Mouse (Mus musculus) thymus, postnatal 10 days (tissue): ENCODE data around the gene Tsen2.

ENCODE experiments used
- DNase-seq, 2 experiments: peaks; one replicate each; pipeline ENCODE4 v3.0.0; 2021; ENCODE audit warnings: low spot score in 2 of 2

Tsen2 gene

DNA sequence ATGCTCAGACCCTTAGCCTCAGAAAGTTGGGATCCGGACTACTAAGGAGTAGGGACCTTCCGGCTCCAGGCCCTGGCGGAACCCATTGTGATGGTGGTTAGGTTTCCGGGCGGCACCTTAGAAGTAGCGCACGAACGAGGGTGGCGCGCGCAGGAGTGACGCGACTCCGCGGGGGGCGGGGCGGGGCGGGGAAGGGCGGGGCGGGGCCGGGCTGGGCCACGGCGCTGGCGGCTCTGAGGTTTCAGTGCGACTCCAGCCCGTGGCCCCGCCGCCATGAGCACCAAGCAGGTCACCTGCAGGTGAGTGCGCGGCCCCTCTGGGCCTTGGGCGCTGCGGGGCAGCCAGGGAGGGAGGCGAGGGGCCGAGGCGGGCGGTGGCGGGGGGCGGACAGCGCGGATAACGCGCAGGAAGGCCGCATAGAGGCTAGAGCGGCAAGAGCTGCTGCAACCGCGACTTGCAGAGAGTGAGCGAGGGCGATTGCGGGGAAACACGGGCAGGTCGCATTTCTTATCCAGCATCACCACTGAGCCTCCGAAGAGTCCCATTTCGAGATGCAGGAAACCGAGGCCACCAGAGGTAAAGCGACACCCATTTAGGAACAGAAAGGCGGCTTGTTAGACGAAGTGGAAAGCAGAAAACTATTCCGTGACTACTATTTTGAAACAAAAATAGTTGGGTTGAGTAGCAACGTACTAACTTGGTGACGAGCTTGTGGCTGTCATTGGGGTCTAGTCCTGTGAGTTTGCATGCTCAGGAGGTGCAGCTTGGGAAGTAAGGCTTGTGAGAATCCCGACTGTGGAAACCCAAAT is 57.5 kb downstream of the Tsen2 start, which contains the start of gene Mkrn2:
TSS of gene Mkrn2 (plus strand) at position 188 of the 809 bp plus-strand sequence.
- peak; percentile 80 to 88 for DNase-seq

DNA sequence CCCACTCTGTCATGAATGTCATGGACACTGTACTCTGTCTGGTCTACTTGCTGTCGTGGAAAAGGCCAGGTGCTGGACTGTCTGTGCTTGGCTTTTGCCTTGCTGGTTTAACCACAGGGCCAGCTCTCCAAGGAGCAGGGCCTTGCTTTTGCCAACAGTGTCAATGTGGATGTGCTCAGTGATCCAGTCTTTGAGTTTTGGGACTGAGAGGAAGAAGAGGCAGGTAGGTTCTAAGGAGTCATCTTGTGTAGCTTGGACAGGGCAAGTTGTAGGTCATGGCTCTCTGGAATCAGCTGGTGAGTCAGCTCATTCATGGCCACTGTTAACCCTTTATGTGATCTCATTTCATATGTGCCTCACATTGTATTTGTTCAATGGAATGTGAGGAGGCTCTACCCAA is 62.0 kb downstream of the Tsen2 start:
- DNase-seq, result no peak

DNA sequence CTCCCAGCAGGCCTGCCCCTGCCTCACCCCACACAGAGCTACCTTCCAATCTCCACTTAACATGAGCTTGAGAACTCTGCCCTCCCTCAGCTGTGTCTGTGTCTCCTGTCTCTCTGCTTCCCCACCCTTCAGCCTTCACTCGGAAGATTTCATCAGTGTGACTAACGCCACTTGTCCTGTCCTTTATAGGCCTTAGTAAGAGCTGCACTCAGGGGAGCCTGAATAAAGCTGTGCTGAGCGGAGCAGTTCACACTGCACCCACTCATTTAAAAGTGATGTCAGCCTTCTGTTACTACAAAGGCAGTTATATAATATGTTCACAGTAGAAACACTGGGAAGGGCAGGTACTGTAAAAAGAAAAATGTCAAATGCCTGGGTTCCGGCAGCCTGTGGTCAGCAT is 63.0 kb downstream of the Tsen2 start:
- no peak for DNase-seq

DNA sequence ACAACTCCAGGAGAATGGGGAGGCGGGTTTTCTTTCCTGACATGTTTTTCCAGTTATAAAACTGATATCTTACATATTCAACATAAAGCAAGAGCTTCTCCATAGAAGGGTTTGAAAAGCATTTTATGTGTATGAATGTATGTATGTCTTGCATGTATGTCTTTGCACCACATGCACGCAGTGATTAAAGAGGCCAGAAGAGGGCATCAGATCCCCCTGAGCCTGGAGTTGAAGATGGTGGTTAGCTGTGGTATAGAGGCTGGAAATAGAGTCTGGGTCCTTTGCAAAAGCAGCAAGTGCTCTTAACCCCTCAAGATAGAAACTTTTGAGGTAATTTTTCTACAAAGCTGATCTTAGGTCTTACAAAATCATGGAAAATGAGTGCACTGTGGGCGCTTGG is 64.7 kb downstream of the Tsen2 start:
- peak; percentile 25 to 38 for DNase-seq

DNA sequence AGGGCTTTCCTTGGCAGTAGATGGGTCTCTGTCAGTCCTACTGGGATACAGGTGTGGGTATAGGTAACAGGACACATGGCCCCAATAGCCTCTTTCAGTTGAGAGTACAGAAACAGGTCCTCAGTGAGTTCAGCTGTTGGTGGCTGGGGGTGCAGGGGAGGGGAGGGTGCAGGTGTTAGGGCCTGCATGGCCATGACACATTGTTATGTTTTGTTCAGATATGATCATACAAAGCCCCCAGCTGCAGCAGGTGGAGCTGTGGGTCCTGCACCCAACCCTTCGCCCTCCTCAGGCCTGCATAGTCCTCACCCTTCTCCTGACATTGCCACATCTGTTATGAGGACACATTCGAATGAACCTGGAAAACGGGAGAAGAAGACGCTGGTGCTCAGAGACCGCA is 65.8 kb downstream of the Tsen2 start:
- DNase-seq, result peak; percentile 23 to 32

DNA sequence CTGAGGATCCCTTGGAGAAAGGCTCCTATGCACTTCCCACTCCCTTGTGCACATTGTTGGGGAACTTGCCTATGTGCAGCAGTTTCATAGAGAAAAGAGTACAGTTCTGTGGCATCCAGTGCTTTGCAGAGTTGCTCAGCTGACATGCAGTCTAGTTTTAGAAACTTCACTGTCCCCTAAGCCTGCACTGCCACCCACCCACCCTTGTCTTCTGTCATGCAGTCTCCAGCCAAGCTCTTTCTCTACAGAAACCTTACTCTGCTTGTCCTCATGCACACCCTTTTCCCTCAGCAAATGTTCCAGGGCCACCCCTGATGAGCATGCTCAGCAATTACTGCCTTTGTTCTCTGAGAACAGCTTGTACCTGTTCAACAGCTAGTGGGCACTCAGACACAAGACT is 69.3 kb downstream of the Tsen2 start:
- DNase-seq, result no peak

DNA sequence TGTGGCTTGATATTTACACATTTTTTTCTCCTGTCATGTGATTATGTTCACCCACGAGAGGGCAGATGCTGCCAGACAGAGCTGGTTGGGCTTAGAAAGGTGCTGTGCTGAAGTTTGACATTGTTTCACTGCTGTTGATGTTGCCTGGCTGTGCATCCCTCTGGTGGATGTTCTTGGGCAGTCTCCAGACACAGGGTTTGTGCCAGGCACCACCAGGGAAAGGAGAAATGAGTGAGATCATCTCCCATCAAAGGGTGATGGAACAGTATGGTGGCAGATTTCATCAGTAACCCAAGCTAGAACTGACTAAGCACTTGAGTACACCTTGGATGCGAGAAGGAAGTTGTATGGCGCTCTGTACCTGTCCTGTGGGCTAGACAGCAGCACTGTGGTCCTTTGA is 71.5 kb downstream of the Tsen2 start:
- DNase-seq, result no peak

DNA sequence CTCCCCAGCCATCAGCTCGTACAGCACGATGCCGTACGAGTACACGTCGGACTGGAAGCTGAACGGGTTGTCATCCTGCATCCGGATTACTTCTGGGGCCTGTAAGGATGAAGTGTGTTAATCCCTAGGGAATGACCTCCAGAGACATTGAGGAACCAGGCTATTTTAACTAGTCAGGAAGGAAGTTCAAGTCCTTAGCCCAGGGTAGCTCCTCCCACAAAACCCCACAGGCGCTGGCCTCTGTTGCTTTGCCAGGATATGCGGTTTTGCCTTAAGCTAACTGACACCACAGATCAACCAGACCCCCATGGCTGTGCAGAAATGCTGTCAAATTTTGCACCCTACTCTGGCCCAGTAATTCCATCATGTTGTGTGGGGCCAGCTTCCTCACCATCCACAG is 75.4 kb downstream of the Tsen2 start:
- peak; percentile 55 to 59 for DNase-seq

DNA sequence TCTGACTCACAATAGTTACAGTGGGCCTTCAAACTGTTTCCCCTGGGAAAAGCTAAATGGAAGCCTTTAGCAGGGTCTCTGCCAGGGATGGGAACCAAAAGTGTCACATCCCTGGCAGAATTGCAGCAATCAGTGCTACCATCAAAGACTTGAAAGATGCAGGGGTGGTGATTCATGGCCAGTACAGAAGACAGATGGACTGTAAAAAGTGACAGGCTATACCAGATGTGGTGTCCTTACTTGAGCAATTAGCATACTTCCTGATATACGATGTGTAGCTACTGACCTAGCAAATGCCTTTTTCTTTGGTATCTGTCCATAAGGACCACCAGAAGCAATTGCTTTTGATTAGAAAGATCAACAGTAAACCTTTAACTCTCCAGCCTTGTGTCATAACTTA is 76.5 kb downstream of the Tsen2 start:
- DNase-seq, result no peak

DNA sequence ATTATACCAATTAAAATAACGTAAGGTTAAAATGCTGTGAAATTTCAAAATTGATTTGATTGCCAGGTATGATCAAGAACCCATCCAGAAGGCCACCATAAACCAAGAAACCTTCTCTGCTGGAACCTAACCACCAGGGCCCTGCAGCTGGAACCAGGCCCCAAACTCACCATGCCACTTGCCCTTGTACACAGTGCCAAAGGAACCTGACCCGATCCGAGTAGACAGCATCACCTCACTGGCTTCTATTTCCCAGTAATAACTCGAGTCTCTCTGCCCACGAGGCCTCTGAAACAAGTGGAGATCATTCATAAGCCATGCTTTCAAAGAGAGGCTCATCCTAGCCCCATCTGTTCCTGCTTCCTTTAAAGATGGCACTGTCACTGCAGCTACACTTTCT is 81.7 kb downstream of the Tsen2 start:
- DNase-seq, result no peak
